Mouse (Mus musculus) spleen, adult 2 months (tissue): ENCODE measurements around the gene U2surp.

ENCODE experiments used
- CTCF ChIP-seq: fragments of 200-500 bp; IDR thresholded peaks from 2 replicates; pipeline ENCODE4 v1.5.1; 2011; ENCODE audit warnings: mild to moderate bottlenecking, inconsistent platforms; ENCODE audit not compliant: insufficient read depth, insufficient read length, insufficient replicate concordance; ENCODE audit errors: extremely low read depth
- POLR2A ChIP-seq: fragments of 200-500 bp; IDR thresholded peaks from 2 replicates; pipeline ENCODE4 v1.6.1; 2011; ENCODE audit warnings: low read depth, low read length, inconsistent platforms

DNA sequence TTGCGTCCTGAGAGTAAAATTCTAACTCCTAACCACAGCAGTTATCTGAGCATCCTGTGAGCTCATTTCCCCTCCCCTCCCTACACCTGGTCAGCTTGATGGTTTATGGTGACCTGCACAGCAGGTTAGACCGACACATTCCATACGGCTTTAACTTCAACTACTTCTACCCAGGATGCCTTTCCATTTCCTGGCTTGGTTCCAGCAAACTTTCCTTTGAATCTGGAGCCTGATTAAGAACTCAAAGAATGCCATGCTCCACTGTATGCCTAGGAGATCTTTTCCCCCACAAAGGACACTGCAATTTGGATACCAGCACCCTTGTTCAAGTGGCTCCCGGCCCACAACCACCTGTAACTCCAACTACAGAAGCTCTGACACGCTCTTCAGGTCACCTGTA, 8.8 kb upstream of the U2surp start:
- TF ChIP-seq CTCF (no peak), POLR2A (no peak)
